Mouse (Mus musculus): ENCODE data around the gene Tril.

The Tril gene

DNA sequence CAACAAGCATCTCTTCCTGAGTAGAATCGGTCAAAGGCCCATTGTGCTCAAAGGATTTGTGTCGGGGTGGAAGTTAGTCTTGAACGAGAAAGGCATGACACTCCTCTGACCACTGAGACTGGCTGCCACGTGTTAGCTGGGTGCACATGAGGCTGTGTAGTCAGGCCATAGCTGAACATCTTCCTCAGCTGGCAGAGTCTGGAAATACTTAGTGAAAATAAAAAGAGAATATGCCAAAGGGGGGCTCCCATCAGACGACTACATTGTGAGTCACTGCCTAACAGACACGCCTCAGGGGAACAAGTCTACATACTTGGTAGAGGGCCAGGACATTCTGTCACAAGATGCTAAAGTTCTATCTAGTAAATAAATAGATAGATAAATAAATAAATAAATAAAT lies 16.5 kb downstream of the Tril start:
- no peak for DNase-seq

DNA sequence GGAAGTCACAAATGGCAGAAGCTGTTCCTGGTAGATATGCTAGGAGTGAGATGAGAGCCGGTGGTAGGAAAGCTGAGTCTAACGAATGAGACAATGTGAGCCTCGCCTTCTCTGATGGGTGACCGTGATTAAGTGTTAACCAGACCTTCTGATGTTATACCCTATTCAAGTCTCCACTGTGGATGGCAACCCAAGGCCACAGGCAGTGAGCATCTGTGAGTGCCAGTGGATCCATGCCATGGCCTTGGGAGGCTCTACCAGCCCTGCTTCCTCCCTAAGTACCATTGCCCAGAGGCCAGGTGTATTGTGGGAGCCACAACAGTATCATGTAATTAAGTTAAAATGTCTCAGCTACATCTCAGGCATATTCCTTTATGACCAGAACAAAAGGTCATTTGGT lies 17.1 kb downstream of the Tril start:
- DNase-seq = no peak

DNA sequence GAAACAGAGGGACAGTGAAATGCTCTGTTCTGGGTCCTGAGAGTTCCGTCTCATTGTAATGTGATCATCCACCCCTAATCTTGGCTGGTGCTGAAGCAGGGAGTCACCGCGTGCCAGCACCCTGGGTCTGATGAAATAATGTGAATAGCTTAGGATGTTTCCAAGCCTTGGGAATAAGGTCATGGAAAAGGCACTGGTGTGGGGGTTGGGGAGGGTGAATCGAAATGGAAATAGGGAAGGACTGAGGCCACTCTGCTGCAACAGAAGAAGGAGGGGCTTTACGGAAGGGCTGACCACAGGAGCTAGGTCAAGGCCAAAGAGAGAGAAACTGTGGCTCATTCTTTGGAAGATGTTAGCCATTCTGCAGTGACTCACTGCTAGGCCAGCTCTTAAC lies 18.7 kb downstream of the Tril start:
- DNase-seq = no peak

DNA sequence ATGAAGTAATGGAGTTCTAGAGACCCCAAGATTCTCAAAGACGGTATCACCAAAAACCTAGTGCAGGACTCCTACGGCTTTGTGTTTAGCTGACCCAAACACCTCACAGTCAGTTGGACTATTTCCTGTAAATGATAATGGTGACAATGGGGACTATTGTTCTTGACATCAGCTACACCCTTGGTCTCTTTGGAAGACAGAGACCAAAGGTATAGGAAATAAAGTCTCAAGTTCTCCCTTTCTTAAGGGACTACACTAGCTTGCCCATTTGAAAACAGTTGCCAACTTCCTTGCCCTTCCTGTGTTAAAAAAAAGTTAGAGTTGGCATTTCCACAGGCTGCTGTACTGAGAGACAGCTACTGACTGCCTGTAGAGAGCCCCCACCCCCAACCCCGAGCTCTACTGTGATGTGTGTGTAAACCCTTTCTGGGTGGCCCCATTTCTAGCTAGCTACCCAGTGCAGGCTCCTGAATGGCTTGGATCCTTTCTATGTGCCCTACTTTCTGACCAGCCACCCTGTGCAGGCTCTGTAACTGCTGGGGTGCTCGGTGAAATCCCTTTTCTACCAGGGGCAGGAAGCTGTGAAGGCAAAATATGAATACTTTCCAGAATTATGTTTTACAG lies 19.2 kb downstream of the Tril start:
- DNase-seq = no peak

DNA sequence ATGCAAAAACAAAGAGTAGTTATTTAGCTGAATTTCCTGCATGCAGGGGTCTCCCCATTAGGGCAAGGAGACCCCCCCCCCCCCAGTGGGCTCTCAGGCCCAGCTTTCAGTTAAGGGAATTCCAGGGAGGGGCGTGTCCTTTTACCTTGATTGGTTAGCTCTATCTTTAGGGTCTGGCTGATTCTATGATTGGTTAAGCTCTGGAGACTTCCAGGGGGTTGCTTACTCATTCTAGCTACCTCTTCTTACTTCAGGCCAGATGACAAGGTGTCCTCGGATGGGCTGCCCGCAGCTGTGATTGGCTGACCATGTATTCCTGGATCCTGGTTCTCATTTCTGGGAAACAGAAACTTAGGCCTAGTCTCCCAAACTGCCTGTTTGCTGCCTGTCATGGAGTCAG lies 21.8 kb downstream of the Tril start:
- DNase-seq = no peak

DNA sequence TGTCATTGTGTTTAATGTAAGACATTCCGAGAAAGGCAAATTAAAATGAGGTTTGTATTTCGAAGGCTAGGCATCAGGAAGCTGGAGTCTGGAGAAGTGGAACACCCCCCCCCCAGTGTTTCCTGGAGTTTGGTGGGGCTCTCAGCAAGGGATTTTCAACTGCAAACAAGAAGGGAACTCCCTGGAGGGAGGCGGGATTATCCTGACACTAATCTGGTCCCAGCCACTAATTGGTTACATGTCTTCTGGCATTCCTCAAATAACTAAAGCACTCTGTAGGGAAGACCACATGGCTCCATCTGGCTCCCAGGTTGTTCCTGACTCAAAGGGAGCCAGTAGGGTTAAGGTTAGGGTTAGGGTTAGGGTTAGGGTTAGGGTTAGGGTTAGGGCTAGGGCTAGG lies 23.8 kb downstream of the Tril start:
- no peak for DNase-seq

DNA sequence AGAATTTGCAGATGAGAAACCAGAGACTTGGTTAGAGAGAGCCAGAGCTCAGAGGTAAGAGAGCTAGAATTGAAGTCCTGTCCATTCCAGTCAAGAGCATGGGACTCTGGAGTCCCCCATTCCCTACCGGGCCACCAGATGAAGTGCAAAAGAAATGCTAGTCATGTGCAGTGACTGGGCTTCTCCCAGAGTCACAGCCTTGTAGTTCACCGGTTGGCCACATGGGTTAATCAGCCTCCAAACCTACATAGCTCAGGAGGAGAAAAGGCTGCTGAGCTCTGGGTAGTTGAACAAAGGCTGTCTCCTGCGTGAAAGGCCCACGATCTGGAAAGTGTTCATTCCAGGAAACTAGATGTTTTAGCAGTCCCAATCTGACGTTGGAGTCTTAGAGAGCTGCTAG lies 24.8 kb downstream of the Tril start:
- DNase-seq = peak; percentile 38

DNA sequence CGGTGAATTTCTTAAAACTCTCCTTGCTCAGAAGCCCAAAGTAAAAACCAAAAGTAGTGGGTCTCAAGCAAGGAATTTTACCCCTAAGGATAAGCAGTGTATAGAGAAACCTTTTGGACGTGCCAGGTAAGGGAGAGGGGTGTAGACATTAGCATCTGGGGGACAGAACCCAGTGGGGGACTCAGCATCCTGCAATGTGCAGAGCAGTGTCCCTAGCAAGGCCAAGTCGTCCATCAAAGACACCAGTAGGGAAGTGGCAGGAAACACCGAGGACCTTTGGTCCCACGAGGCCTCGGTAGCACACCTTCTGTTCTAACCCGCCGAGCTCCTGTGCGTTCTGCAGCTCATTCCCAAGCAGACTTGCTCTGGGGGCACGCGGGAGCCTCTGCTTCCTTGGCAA lies 25.6 kb downstream of the Tril start:
- DNase-seq = no peak

DNA sequence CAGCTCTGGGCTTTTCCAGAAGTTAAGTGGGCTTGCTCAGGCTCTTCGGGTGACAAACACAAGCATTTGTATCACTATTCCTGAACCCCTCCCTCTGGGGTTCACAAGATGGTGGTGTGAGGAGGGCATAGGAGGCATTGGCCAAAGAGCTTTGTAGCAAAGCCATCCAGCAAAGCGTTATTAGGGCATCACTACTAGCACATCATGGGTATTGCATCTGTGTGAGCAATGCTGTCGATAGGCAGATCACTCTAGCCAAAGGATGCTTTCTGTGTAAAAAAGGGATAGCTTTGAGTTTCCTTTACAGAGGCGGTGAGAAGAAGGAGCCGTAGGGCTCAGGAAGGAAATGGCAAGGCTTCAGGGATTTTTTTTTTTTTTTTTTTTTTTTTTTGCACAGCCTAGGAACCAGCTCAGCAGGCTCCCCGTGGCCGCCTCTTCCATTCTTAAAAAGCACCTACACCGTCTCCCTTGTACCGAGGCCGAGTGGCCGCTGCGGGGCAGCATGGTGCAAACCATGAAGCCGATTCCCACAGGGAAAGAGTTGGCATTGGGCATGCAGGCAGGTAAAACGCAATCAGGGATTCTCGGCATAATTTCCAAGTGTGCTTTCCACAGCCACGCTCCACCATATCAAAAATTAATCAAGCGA lies 26.2 kb downstream of the Tril start:
- peak; percentile 81 for DNase-seq

DNA sequence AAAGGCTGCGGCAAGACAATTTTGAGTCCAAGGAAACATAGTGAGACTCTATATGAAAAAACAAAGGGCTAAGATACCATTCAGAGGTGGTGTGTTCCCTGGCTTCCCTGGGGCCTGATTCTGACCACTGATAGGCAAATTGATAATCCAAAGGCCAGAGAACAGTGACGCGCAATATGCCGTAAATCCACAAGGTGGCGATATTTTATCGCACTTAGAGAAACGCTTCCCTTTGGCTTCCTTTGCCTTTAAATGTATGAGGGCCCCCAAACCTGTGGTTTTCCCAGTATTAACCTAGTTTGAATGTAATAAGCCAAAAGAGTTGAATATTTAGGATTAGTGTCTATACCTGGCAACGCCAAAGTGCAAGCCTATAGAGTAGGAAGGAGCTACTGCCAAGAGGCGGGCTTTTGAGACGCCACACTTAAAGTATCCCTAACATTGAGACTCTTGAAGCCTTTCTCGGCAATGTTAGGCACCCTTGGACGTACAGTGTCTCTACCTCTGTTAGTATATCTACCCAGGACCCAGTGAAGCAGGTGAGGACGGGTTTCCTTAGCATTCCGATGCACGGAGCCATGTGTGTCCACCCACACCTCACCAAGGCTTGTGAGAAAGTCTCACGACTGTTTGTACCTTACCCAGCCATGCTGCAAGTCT lies 37.6 kb downstream of the Tril start:
- DNase-seq = peak; percentile 63

DNA sequence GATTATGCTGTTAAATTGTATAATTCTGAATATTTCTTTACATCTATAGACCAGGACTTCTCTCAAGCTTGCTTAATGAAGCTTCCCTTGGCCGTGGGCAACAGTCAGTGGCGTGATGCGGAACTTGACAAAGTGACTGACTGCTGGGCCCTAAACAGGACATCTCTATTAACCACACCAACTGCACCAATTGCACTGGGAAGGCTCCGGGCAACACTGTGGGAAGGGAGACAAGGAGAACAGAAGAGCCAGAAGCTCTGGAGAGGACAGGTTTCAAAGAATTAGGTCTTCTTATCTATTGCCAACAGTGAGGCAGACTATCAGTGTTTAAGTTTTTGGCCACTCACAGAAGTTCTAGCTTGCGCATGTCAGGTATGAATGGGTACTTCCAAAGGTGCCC lies 38.4 kb downstream of the Tril start:
- DNase-seq = no peak

DNA sequence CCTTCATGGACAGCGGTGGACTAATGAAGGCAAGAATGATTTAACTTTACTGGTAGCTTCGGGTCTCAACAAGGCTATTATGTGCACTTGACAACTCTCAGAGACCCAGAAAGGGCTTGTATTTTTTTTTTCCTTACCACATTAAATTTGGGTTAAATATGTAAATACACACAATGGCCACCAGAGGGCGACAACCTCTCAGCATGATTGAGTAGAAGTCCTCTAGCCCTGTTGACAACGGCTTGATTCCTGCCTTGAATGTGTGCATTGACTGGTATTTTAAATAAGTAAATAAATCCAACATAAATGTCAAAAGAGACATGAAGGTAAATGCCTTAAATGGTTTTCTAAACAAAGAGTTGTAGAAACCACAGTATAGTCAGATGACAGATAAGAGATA lies 39.5 kb downstream of the Tril start:
- DNase-seq = peak; percentile 60

DNA sequence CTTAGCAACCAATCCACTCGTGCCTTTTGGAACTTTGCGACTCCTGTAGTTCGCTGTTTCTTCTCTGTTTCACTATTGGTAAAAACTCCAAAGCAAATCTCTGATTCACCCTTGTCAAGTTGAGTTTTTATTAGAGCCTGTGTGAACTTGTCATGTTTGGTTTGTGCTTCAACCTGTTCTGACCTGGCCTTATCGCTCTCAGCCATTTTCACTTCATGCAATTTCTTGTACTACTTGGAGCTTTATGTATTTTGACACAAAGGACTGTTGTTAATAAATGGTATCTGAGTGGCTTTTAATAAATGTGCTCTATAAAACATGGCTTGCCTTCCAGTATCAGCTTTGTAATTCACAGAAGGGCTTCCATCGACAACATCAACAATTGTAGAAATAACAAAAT lies 40.6 kb downstream of the Tril start:
- DNase-seq = no peak

DNA sequence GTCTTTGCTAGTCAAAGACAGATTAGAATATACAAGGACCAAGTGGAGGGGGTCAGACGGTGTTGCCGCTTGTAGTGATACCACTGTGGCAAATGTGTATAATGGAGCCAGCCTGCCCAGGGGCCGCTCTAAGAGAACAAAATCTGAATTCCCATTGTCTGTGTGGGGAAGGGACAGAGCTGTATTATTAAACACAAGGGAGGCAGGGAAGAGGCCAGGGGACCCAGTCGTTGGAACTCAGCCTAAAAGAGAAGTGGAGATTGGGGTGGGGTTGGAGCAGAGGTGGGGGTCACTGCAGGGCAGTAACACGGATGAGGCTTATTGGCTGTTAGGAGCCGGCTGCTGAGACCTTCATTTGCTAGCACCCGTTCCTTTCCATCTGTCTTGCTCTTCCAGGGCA lies 41.1 kb downstream of the Tril start:
- DNase-seq = no peak

DNA sequence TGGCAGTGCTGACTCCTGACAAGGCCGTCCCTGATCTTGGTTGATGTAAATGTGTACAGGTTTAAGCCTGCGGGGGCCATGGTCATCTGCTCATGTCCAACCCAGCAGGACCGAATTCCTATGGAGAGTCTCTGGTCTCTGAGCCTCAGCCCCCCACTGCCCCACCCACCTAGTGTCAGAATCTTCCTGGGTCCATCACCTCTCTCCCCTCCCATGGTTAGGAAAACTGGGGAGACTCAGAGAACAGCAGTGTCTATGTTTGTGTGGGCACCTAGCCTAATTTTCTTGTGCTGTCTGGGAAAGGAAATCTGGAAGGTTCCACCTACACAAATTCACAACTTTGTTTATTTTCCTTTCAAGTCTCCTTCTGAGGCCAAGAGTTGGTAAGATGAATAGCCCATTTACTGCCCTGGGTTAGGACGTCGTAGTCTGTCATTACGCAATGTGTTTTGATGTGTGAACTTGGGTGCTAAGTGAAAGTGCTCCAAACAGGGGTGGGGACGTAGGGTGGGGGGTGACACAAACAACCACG lies 42.1 kb downstream of the Tril start:
- DNase-seq = no peak

DNA sequence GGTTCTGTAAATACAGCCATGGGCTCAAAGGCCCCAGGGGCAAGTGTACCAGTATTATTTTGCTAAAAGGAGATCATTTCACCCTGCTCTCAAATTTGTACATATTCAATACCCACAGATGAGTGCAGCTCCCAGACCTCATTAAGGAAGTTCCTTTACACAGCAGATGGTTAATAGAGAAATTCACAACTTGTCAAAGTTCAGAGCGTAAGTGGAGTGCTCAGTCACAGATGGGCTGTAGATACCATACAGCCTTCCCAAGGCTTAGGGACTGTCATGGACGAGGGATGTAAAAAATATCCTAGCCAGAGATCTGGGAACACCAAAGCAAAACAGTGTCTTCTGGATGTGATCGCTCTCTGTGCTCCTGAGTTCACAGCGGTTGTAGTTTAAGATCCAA lies 52.4 kb downstream of the Tril start:
- DNase-seq = no peak

DNA sequence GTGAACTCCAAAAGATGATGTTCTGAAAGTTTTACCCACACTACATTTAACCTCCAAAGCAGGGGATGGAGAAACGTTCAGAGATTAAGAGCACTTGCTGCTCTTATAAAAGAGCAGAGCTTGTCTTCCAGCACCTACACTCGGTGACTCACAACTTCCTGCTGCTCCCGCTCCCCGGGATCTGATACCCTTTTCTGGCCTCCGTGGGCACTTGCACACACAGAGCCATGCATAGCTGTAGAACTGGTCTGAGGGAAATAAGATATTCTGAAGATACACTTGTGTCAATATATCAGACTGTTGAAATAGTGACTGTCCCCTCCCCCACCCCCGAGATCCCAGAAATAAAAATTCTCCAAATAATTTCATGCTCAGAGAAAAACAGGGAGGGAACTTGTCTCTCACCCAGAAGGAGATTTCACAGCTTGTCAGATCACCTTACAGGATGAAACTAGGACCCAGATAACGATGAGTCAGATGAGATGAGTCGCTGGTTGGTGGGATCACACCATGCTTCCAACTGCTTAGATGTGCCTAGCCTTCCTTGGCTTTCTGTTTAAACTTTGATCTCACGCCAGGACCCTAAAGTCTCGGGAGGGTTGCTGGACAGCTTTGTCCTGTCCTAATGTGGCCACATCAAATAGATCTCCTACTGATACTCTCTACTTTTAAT lies 54.3 kb downstream of the Tril start:
- DNase-seq = no peak

DNA sequence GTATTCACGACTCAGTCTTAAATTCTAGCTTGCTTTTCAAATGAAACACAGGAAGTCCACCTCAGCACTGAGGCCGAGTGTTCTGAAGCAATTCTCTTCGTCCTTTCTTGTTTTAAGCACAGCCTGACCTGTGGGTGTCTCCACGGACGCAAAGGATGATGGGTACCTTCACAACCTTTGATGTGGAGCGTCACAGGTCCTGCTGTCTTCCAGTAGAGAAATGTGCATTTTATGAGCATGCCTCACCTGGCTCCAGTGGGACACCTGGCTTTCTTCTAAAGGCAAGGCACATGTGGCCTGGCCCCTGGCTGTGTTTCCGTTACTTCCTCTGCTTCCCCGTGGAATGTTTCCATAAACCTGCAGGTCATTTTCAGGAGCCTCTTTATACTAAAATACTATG lies 54.9 kb downstream of the Tril start:
- no peak for DNase-seq

Data from right cerebral cortex, postnatal 14 days (tissue).